Mouse (Mus musculus) myocyte (in vitro differentiated cells): ENCODE data around the gene Cldn10. TPM values are rescaled to one million over a fixed set of nuclear protein-coding genes. Genes with fewer than 3 reads are reported as not detected.

ENCODE experiments used
- H3K27me3 ChIP-seq: one replicate; pipeline ENCODE4 v1.6.1; 2011; ENCODE audit not compliant: control insufficient read depth, insufficient read depth, insufficient read length
- H3K36me3 ChIP-seq: one replicate; pipeline ENCODE4 v1.6.1; 2011; ENCODE audit not compliant: control insufficient read depth, insufficient read depth
- H3K4me2 ChIP-seq: one replicate; pipeline ENCODE4 v1.6.1; 2011; ENCODE audit warnings: low read depth, control low read depth
- H3K4me3 ChIP-seq: one replicate; pipeline ENCODE4 v1.5.1; 2011; ENCODE audit warnings: mild to moderate bottlenecking, control low read depth, moderate library complexity
- H3K79me2 ChIP-seq: one replicate; pipeline ENCODE4 v1.6.1; 2011; ENCODE audit not compliant: control insufficient read depth, insufficient read depth
- H3ac ChIP-seq: one replicate; pipeline ENCODE4 v1.6.1; 2011; ENCODE audit not compliant: control insufficient read depth, insufficient read length
- CEBPB ChIP-seq: IDR thresholded peaks from 2 replicates; pipeline ENCODE4 v1.6.1; 2011; ENCODE audit warnings: mild to moderate bottlenecking, moderate library complexity; ENCODE audit not compliant: poor library complexity, insufficient read depth, severe bottlenecking
- E2F4 ChIP-seq: IDR thresholded peaks from one replicate; pipeline ENCODE4 v1.6.1; 2011; ENCODE audit warnings: mild to moderate bottlenecking, control low read depth, moderate library complexity; ENCODE audit not compliant: insufficient read depth
- MAX ChIP-seq: IDR thresholded peaks from one replicate; pipeline ENCODE4 v1.6.1; 2011; ENCODE audit warnings: low read depth, mild to moderate bottlenecking, control low read depth
- MYOD1 ChIP-seq, 3 experiments: IDR thresholded peaks; one replicate each; pipeline ENCODE4 v1.6.1; 2011; ENCODE audit warnings: control low read depth in 2 of 3, low read depth in 2 of 3, mild to moderate bottlenecking in 2 of 3, moderate library complexity in 1 of 3; ENCODE audit not compliant: insufficient read length in 2 of 3, control insufficient read depth in 1 of 3
- MYOG ChIP-seq, 3 experiments: IDR thresholded peaks; one replicate each; pipeline ENCODE4 v1.6.1; 2011; ENCODE audit warnings: control low read depth in 2 of 3, low read depth in 2 of 3, mild to moderate bottlenecking in 2 of 3; ENCODE audit not compliant: insufficient read length in 2 of 3, control insufficient read depth in 1 of 3, insufficient read depth in 1 of 3
- POLR2A ChIP-seq: IDR thresholded peaks from one replicate; pipeline ENCODE4 v1.6.1; 2011; ENCODE audit warnings: low read depth, mild to moderate bottlenecking, control low read depth, moderate library complexity; ENCODE audit not compliant: insufficient read length
- POLR2AphosphoS2 ChIP-seq: IDR thresholded peaks from one replicate; pipeline ENCODE4 v1.6.1; 2011; ENCODE audit warnings: low read depth, control low read depth; ENCODE audit not compliant: insufficient read length
- REST ChIP-seq: IDR thresholded peaks from one replicate; pipeline ENCODE4 v1.6.1; 2011; ENCODE audit warnings: mild to moderate bottlenecking, control low read depth, moderate library complexity; ENCODE audit not compliant: insufficient read depth, insufficient read length
- SRF ChIP-seq: IDR thresholded peaks from one replicate; pipeline ENCODE4 v1.6.1; 2011; ENCODE audit warnings: low read depth; ENCODE audit not compliant: control insufficient read depth, insufficient read length
- TCF12 ChIP-seq: IDR thresholded peaks from one replicate; pipeline ENCODE4 v1.6.1; 2011; ENCODE audit warnings: mild to moderate bottlenecking, control low read depth; ENCODE audit not compliant: poor library complexity, insufficient read depth, severe bottlenecking
- TCF3 ChIP-seq: IDR thresholded peaks from one replicate; pipeline ENCODE4 v1.6.1; 2011; ENCODE audit warnings: low read depth, control low read depth; ENCODE audit not compliant: insufficient read length
- USF1 ChIP-seq: IDR thresholded peaks from one replicate; pipeline ENCODE4 v1.6.1; 2011; ENCODE audit warnings: low read depth, mild to moderate bottlenecking, control low read depth, moderate library complexity
- polyA plus RNA-seq: library from polyadenylated mRNA; unstranded; fragments of >200 nt; fragmentation: generic; extraction: Trizol; gene quantifications from one replicate; pipeline ENCODE4 v1.2.1, GENCODE M21; 2012; ENCODE audit warnings: missing spikeins

Cldn10 gene
- polyA plus RNA-seq, 1 experiment, result not detected

DNA sequence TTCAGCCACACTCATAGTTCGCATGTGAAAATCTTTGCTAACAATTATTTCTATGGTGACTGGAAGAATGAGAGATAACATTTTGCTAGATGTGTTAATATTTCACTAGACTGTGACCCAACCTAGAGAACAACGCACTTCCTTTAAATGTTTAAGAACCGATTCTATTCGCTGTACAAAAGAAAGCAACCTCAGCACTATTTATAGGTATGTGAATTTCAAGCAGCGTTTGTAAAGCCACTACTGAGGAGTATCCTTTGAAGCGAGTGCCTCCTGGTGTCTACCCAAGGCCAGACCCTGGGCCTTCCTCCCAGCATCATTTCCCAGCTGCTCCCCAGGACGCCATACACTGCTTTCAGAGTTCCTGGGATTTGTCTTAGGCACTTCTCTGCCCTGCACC is 132.9 kb downstream of the Cldn10 start:
- no peaks in the 10 kb centered on the region for H3K79me2 ChIP-seq
- H3ac ChIP-seq, result no peak overlapping the region
- H3K4me3 ChIP-seq, result no peak overlapping the region
- H3K4me2 ChIP-seq, result no peak overlapping the region
- no peaks in the 10 kb centered on the region for H3K27me3 ChIP-seq
- no peak for TF ChIP-seq REST
- TF ChIP-seq TCF12, result no peak
- TF ChIP-seq MYOD1 (IDR thresholded peaks at IDR 0.05; ENCODE audit: control insufficient read depth in 1 of 3, insufficient read length in 2 of 3, low read depth in 2 of 3), result no peak
- TF ChIP-seq TCF3, result no peak
- no peak for TF ChIP-seq SRF
- no peak for TF ChIP-seq POLR2A
- no peak for TF ChIP-seq POLR2AphosphoS2
- no peak for TF ChIP-seq MAX
- no peak for TF ChIP-seq CEBPB
- no peak for TF ChIP-seq E2F4
- no peak for TF ChIP-seq USF1
- no peak for TF ChIP-seq MYOG (IDR thresholded peaks at IDR 0.05; ENCODE audit: control insufficient read depth in 1 of 3, insufficient read depth in 1 of 3, insufficient read length in 2 of 3, low read depth in 2 of 3)
- H3K36me3 ChIP-seq, result no peaks in the 10 kb centered on the region

DNA sequence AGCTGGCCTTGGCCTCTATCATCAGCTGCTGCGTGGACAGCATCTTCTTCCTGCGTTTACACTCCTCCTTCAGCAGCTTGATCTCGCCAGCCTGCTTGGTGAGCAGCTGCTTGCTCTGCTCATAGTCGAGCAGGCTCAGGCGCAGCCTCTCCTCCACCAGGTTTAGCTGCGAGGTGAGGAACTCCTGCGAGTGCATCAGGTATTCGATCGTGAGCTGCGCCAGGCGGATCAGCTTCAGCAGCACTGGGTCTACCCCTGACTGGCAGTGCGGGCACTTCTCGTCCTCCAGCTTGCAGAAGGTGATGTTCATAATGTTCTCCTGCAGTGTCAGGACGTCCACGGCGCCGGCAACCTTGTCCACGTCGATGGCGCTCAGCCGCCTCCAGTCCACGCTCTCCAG is 134.5 kb downstream of the Cldn10 start:
- Histone ChIP-seq H3K4me2 (no peak overlapping the region), H3K36me3 (no peaks in the 10 kb centered on the region), H3K79me2 (no peaks in the 10 kb centered on the region), H3K4me3 (no peak overlapping the region), H3ac (no peak overlapping the region), H3K27me3 (no peaks in the 10 kb centered on the region)
- TF ChIP-seq TCF12, result no peak

DNA sequence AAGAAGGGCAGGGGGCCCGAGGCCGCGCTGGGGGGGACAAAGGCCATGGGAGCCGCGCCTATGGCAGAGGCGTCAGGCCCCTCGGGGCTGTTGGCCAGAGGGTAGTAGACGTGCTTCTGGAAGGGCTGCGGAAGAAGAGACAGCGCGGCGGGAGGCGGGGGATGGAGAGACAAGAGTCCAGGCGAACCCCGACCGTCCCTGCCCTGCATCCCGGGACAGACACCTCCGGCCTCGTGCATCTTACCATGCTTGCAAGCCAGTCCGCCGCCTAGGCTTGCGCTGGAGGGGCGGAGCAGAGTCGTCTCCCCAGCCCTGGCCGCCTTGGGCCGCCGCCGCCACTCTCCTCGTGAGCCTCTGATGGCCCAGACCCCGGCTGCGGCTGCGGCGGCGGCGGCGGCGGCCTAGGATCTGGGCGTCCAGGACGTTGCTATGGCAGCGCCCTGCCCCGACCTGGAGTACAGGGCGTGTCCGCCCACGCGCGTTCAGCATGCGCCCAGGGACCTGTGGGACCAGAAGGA is 135.0 kb downstream of the Cldn10 start:
- no peak overlapping the region for H3ac ChIP-seq
- H3K36me3 ChIP-seq, result no peaks in the 10 kb centered on the region
- TF ChIP-seq TCF3, result no peak
- H3K4me2 ChIP-seq, result no peak overlapping the region
- no peaks in the 10 kb centered on the region for H3K79me2 ChIP-seq
- no peaks in the 10 kb centered on the region for H3K27me3 ChIP-seq
- no peak overlapping the region for H3K4me3 ChIP-seq

Other genes with a start within 250 kb of the Cldn10 start
- 6.3 TPM for gene Abcc4, start 81.7 kb upstream of the Cldn10 start, polyA plus RNA-seq
- gene Dzip1, start 137.6 kb downstream of the Cldn10 start, polyA plus RNA-seq, result 3.8 TPM
- gene Dnajc3, start 150.1 kb downstream of the Cldn10 start, polyA plus RNA-seq, result 6.9 TPM